Comparison of ENCODE assay signal across 8 mouse cellular contexts in the genomic region with DNA sequence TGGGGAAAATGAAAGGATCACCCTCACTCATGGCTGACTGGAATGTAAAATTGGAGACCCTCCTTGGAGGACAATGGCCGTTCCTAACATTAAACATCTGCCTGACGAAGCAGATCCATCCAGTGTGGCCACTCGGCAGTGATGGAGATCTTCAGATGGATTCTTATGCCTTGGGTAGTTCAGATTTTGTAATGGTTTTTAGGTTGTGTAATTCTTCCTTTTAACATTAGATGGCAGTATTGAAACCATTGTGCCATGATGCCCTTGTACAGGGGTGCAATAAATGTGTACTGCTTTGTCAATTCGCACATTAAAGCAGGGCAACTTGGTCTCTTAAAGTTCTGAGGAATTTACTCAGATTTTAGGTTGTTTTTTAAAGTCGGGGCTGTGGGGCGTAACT. TPM values are rescaled to one million over a fixed set of nuclear protein-coding genes. Genes with fewer than 3 reads are reported as not detected.
DNase-seq lines count a peak whose midpoint lies in the region; ATAC-seq and TF ChIP-seq lines count a peak whose summit lies in the region.

No protein-coding gene starts in this region.

- TF ChIP-seq CTCF in G1E (IDR thresholded peaks at IDR 0.05; ENCODE audit: low read depth, low read length): peak; percentile 46; the same call in 1 of the 2 replicates

- H3K4me1 ChIP-seq in intestine, embryonic 15.5 days (replicated peaks): no peaks in the 10 kb centered on the region
- H3K4me1 ChIP-seq in intestine, embryonic 16.5 days (ENCODE audit: control insufficient read depth, insufficient read depth, low read length): no peaks in the 10 kb centered on the region
- peaks cover 48% of the 10 kb centered on the region for H3K4me1 ChIP-seq in G1E (ENCODE audit: insufficient read depth, low read depth, low read length)
- no peaks in the 10 kb centered on the region for H3K4me1 ChIP-seq in midbrain, embryonic 15.5 days

- H3K36me3 ChIP-seq in intestine, embryonic 15.5 days: 0 out of 2 replicates have a peak, but pooled peaks cover 2% of the 10 kb centered on the region
- H3K36me3 ChIP-seq in intestine, embryonic 16.5 days (ENCODE audit: control insufficient read depth, insufficient read depth, low read length): peaks cover 6% of the 10 kb centered on the region; the same call in 1 of the 2 replicates
- H3K36me3 ChIP-seq in G1E (replicated peaks): peaks cover 85% of the 10 kb centered on the region
- H3K36me3 ChIP-seq in midbrain, embryonic 15.5 days (replicated peaks): no peaks in the 10 kb centered on the region; the same call in 1 of the 2 replicates

- no peak for DNase-seq in G1E (ENCODE audit: low spot score)
- DNase-seq in embryo, embryonic 10.5 days (ENCODE audit: low spot score): peak; percentile 54
- no peak for DNase-seq in right cerebral cortex, adult 2 months (ENCODE audit: low spot score in 2 of 2)
- no peak for DNase-seq in left cerebral cortex, adult 11 months (ENCODE audit: low spot score)
- DNase-seq in c-Kit-positive CD71-positive TER-119-positive erythroid progenitor cells, embryonic 14.5 days (ENCODE audit: low spot score): no peak

- H3K27me3 ChIP-seq in intestine, embryonic 15.5 days (replicated peaks): no peaks in the 10 kb centered on the region
- no peaks in the 10 kb centered on the region for H3K27me3 ChIP-seq in intestine, embryonic 16.5 days (replicated peaks; ENCODE audit: control insufficient read depth, insufficient read depth, low read length)
- H3K27me3 ChIP-seq in G1E (ENCODE audit: insufficient read depth, low read length): no peaks in the 10 kb centered on the region
- no peaks in the 10 kb centered on the region for H3K27me3 ChIP-seq in midbrain, embryonic 15.5 days (replicated peaks)

- H3K4me2 ChIP-seq in intestine, embryonic 15.5 days (replicated peaks): no peak overlapping the region
- no peak overlapping the region for H3K4me2 ChIP-seq in intestine, embryonic 16.5 days (ENCODE audit: low read depth, low read length)
- H3K4me2 ChIP-seq in midbrain, embryonic 15.5 days: no peak overlapping the region

- ATAC-seq in intestine, embryonic 15.5 days: 0 out of 2 replicates have a peak, but pooled peaks have one; percentile 28
- no peak for ATAC-seq in intestine, embryonic 16.5 days
- ATAC-seq in G1E (ENCODE audit: extremely low read depth, insufficient number of reproducible peaks, low FRiP score, poor library complexity, severe bottlenecking): no peak
- ATAC-seq in midbrain, embryonic 15.5 days (replicated peaks): 0 out of 2 replicates have a peak, but pooled peaks have one; percentile 37

- H3K9me3 ChIP-seq in intestine, embryonic 15.5 days: no peaks in the 10 kb centered on the region
- H3K9me3 ChIP-seq in intestine, embryonic 16.5 days (ENCODE audit: control insufficient read depth, low read length): no peaks in the 10 kb centered on the region
- H3K9me3 ChIP-seq in G1E (replicated peaks): no peaks in the 10 kb centered on the region
- no peaks in the 10 kb centered on the region for H3K9me3 ChIP-seq in midbrain, embryonic 15.5 days

- no peak overlapping the region for H3K27ac ChIP-seq in intestine, embryonic 15.5 days
- no peak overlapping the region for H3K27ac ChIP-seq in intestine, embryonic 16.5 days (ENCODE audit: low read length)
- H3K27ac ChIP-seq in midbrain, embryonic 15.5 days: no peak overlapping the region

- no peak overlapping the region for H3K9ac ChIP-seq in intestine, embryonic 15.5 days
- H3K9ac ChIP-seq in intestine, embryonic 16.5 days (ENCODE audit: low read depth, low read length): no peak overlapping the region
- no peak overlapping the region for H3K9ac ChIP-seq in midbrain, embryonic 15.5 days

- WGBS in intestine, embryonic 15.5 days: 79% methylated on average over 6 of the region's 6 CpGs
- 81% methylated on average over 6 of the region's 6 CpGs for WGBS in intestine, embryonic 16.5 days
- WGBS in midbrain, embryonic 15.5 days: 86% methylated on average over 6 of the region's 6 CpGs

- H3K4me3 ChIP-seq in intestine, embryonic 15.5 days (replicated peaks): no peak overlapping the region
- H3K4me3 ChIP-seq in intestine, embryonic 16.5 days (ENCODE audit: low read length): no peak overlapping the region
- H3K4me3 ChIP-seq in G1E (ENCODE audit: low read depth, low read length): no peak overlapping the region
- H3K4me3 ChIP-seq in midbrain, embryonic 15.5 days: no peak overlapping the region

RNA-seq across cellular contexts. Expression of a gene that starts 15.8 kb away (rescaled TPM):
- 58.0 and 66.9 TPM in 2 replicates for polyA plus RNA-seq in intestine, embryonic 15.5 days (2015; fragmentation: Nextera tagmentation; extraction: Ambion mirVana)
- polyA plus RNA-seq in intestine, embryonic 16.5 days (2015; fragmentation: Nextera tagmentation; extraction: Ambion mirVana): 56.7 and 60.9 TPM in 2 replicates
- total RNA-seq in G1E (2014; fragmentation: Nextera tagmentation): 62.6 and 63.2 TPM in 2 replicates
- total RNA-seq in G1E (2017): 68.8 and 73.1 TPM in 2 replicates
- polyA plus RNA-seq in G1E (2012): 197 and 273 TPM in 2 replicates
- 63.0 and 63.2 TPM in 2 replicates for polyA plus RNA-seq in midbrain, embryonic 15.5 days (2015; fragmentation: Nextera tagmentation; extraction: Ambion mirVana)

RNA-seq across cellular contexts. Expression of a gene that starts 35.0 kb away (rescaled TPM):
- 144 and 146 TPM in 2 replicates for polyA plus RNA-seq in intestine, embryonic 15.5 days (2015; fragmentation: Nextera tagmentation; extraction: Ambion mirVana)
- 79.6 and 82.0 TPM in 2 replicates for polyA plus RNA-seq in intestine, embryonic 16.5 days (2015; fragmentation: Nextera tagmentation; extraction: Ambion mirVana)
- 13.8 and 18.3 TPM in 2 replicates for total RNA-seq in G1E (2014; fragmentation: Nextera tagmentation)
- total RNA-seq in G1E (2017): 103 and 117 TPM in 2 replicates
- polyA plus RNA-seq in G1E (2012): 1.9 and 2.0 TPM in 2 replicates
- polyA plus RNA-seq in midbrain, embryonic 15.5 days (2015; fragmentation: Nextera tagmentation; extraction: Ambion mirVana): 47.4 and 51.5 TPM in 2 replicates

Comparison
In these comparisons a context has a peak if more than half of its experiments do, and no peak if none do; other contexts are left out.
1. ATAC-seq: peak in intestine, embryonic 15.5 days (single experiment) and midbrain, embryonic 15.5 days (single experiment); none in intestine, embryonic 16.5 days (single experiment) and G1E (single experiment).
2. RNA of a gene that starts 35.0 kb away (polyA plus RNA-seq): 144 to 146 TPM in intestine, embryonic 15.5 days, 79.6 to 82.0 TPM in intestine, embryonic 16.5 days and 47.4 to 51.5 TPM in midbrain, embryonic 15.5 days; 1.9 to 2.0 TPM in G1E; every median in the first group is over 10 times any median in the second.